ENCODE assay signal across 26 mouse cellular contexts in genomic region chrX:47726285-47726684, GRCm38 (mm10).
"Had no signal": no experiment of that assay in that cellular context is flagged by ENCODE, and none has a peak within 500 bp of the region (broad histone marks: within the 10 kb centered on the region; RNA-seq: fewer than 3 reads in every experiment).

No protein-coding gene starts in this region.

- H3K36me3 ChIP-seq: heart, embryonic 13.5 days; heart, embryonic 15.5 days; hindbrain, embryonic 13.5 days; hindbrain, embryonic 15.5 days; kidney, embryonic 15.5 days; limb, embryonic 13.5 days; limb, embryonic 15.5 days; liver, embryonic 13.5 days had no signal

- H3K27ac ChIP-seq: heart, adult 2 months; heart, embryonic 13.5 days; heart, embryonic 15.5 days; hindbrain, embryonic 13.5 days; hindbrain, embryonic 15.5 days; hindbrain, postnatal 0 days; kidney, embryonic 15.5 days; kidney, postnatal 0 days; layer of hippocampus, adult 2 months; limb, embryonic 13.5 days; limb, embryonic 15.5 days; liver, embryonic 13.5 days had no signal

- H3K4me2 ChIP-seq: heart, embryonic 11.5 days; heart, embryonic 13.5 days; heart, embryonic 15.5 days; hindbrain, embryonic 13.5 days; hindbrain, embryonic 15.5 days; kidney, embryonic 15.5 days; limb, embryonic 13.5 days; limb, embryonic 15.5 days; liver, embryonic 13.5 days had no signal

- ATAC-seq: hindbrain, postnatal 0 days; intestine, embryonic 16.5 days had no signal

- H3K9ac ChIP-seq: heart, embryonic 13.5 days; heart, embryonic 15.5 days; hindbrain, embryonic 13.5 days; hindbrain, embryonic 15.5 days; kidney, embryonic 15.5 days; limb, embryonic 13.5 days; limb, embryonic 15.5 days; liver, embryonic 13.5 days had no signal

- H3K4me3 ChIP-seq: heart, adult 2 months; heart, embryonic 13.5 days; heart, embryonic 15.5 days; hindbrain, embryonic 13.5 days; hindbrain, embryonic 15.5 days; kidney, embryonic 15.5 days; layer of hippocampus, adult 2 months; limb, embryonic 13.5 days; limb, embryonic 15.5 days; liver, embryonic 13.5 days had no signal

- H3K9me3 ChIP-seq: heart, embryonic 13.5 days; heart, embryonic 15.5 days; hindbrain, embryonic 13.5 days; hindbrain, embryonic 15.5 days; kidney, embryonic 15.5 days; limb, embryonic 13.5 days; limb, embryonic 15.5 days; liver, embryonic 13.5 days had no signal

- H3K4me1 ChIP-seq: heart, embryonic 13.5 days; heart, embryonic 15.5 days; hindbrain, embryonic 13.5 days; hindbrain, embryonic 15.5 days; kidney, embryonic 15.5 days; limb, embryonic 13.5 days; limb, embryonic 15.5 days; liver, embryonic 13.5 days had no signal

- H3K27me3 ChIP-seq: heart, embryonic 13.5 days; heart, embryonic 15.5 days; hindbrain, embryonic 13.5 days; hindbrain, embryonic 15.5 days; kidney, embryonic 15.5 days; limb, embryonic 13.5 days; limb, embryonic 15.5 days; liver, embryonic 13.5 days had no signal

- DNase-seq: gastrocnemius, postnatal 14 days; gastrocnemius, postnatal 36 days; heart, adult 11 months; heart, adult 2 months; heart, postnatal 14 days; heart, postnatal 36 days; kidney, adult 11 months; kidney, adult 2 months; kidney, adult 9 months; kidney, postnatal 14 days; kidney, postnatal 36 days; layer of hippocampus, postnatal 36 days; left cerebral cortex, postnatal 4 days; liver, embryonic 13.5 days had no signal
